Mouse (Mus musculus): ENCODE results near the gene Aurka.

Gene Aurka

GRCm38 (mm10) chr2:172370411-172371223, at the start of gene Aurka, which contains the start of gene Cstf1:
Gene Aurka (minus strand): TSS chr2:172370535.
Gene Cstf1 (plus strand): TSS chr2:172370681.
- peak; percentile 95 to 96 for DNase-seq

- no peak for DNase-seq
Measured at GRCm38 (mm10) chr2:172418208-172418607, 47.9 kb upstream of the Aurka start.

GRCm38 (mm10) chr2:172416876-172417275, 46.5 kb upstream of the Aurka start:
- DNase-seq, result no peak

GRCm38 (mm10) chr2:172416218-172416617, 45.9 kb upstream of the Aurka start:
- DNase-seq, result no peak

GRCm38 (mm10) chr2:172413894-172414293, 43.6 kb upstream of the Aurka start:
- DNase-seq, result no peak

- DNase-seq, result no peak
Measured at GRCm38 (mm10) chr2:172413273-172413672, 42.9 kb upstream of the Aurka start.

- no peak for DNase-seq
Measured at GRCm38 (mm10) chr2:172412454-172412853, 42.1 kb upstream of the Aurka start.

- DNase-seq, result peak; percentile 7 to 12
Measured at GRCm38 (mm10) chr2:172411091-172411490, 40.8 kb upstream of the Aurka start.

GRCm38 (mm10) chr2:172410686-172411085, 40.4 kb upstream of the Aurka start:
- DNase-seq, result no peak

- no peak for DNase-seq
Measured at GRCm38 (mm10) chr2:172407499-172407898, 37.2 kb upstream of the Aurka start.

GRCm38 (mm10) chr2:172406173-172406572, 35.8 kb upstream of the Aurka start:
- no peak for DNase-seq

- no peak for DNase-seq
Measured at GRCm38 (mm10) chr2:172405011-172405410, 34.7 kb upstream of the Aurka start.

- no peak for DNase-seq
Measured at GRCm38 (mm10) chr2:172404239-172404638, 33.9 kb upstream of the Aurka start.

GRCm38 (mm10) chr2:172401116-172401825, 30.9 kb upstream of the Aurka start:
- no peak for DNase-seq

GRCm38 (mm10) chr2:172399901-172400300, 29.6 kb upstream of the Aurka start:
- DNase-seq, result no peak

- no peak for DNase-seq
Measured at GRCm38 (mm10) chr2:172395961-172396360, 25.6 kb upstream of the Aurka start.

- DNase-seq, result no peak
Measured at GRCm38 (mm10) chr2:172394671-172395070, 24.3 kb upstream of the Aurka start.

- DNase-seq, result no peak
Measured at GRCm38 (mm10) chr2:172394052-172394392, 23.7 kb upstream of the Aurka start.

- DNase-seq, result peak in 1 of 2 experiments; percentile 25
Measured at GRCm38 (mm10) chr2:172393391-172394051, 23.2 kb upstream of the Aurka start, which contains the start of gene Cass4. Gene Cass4 (plus strand): TSS chr2:172393794.

GRCm38 (mm10) chr2:172392041-172392521, 21.7 kb upstream of the Aurka start:
- DNase-seq, result no peak

GRCm38 (mm10) chr2:172390341-172390740, 20.0 kb upstream of the Aurka start:
- DNase-seq, result no peak

- DNase-seq, result no peak
Measured at GRCm38 (mm10) chr2:172384715-172385114, 14.4 kb upstream of the Aurka start.

- no peak for DNase-seq
Measured at GRCm38 (mm10) chr2:172381898-172382297, 11.6 kb upstream of the Aurka start.

All from cerebellum, postnatal 14 days (tissue).